Mouse (Mus musculus): ENCODE data around the gene Hrh1. TPM values are rescaled to one million over a fixed set of nuclear protein-coding genes. Genes with fewer than 3 reads are reported as not detected.

Gene Hrh1
- polyA plus RNA-seq (2014; fragmentation: Illumina TruSeq; extraction: RNeasy Lipid Tissue Mini Kit (QIAGEN cat#74804); ENCODE audit: low read depth, low replicate concordance) = not detected

DNA sequence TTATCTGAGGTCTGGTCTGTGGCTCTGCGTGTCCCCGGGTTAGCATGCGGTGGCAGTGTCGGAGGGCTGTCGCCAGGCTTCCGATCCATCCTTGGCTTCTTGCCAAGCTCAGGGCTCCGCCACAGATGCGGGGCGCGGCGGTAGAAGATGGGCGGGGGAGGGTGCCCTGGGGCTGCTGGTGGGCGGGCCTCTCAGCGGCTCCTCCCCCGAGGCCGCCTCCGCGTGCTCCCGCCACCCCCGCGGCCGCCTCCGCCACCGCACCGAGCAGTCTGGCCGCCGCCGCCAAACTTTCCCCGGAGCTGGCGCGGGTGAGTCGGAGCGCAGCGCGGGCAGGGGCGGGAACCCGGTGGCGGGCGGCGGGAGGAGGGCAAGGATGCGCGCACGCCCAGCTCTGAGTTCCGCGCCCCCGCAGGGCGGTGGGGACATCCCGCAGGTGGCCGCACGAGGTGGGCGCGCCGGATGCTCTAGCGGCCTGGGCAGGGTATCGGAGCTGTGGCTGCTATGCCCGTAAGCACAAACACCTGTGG is at the start of gene Hrh1:
TSS of gene Hrh1 (plus strand) at position 246 of the 527 bp plus-strand sequence.

Other genes with a start within 250 kb of the Hrh1 start
- gene Slc6a1, start 115.3 kb upstream of the Hrh1 start, polyA plus RNA-seq (2014; fragmentation: Illumina TruSeq; extraction: RNeasy Lipid Tissue Mini Kit (QIAGEN cat#74804); ENCODE audit: low read depth, low replicate concordance) = not detected
- gene Atg7, start 245.2 kb downstream of the Hrh1 start, polyA plus RNA-seq (2014; fragmentation: Illumina TruSeq; extraction: RNeasy Lipid Tissue Mini Kit (QIAGEN cat#74804); ENCODE audit: low read depth, low replicate concordance) = 10.6 TPM

Data from liver, adult 10 weeks (tissue).